Mouse (Mus musculus): ENCODE measurements around the gene Vash2. TPM values are rescaled to one million over a fixed set of nuclear protein-coding genes. Genes with fewer than 3 reads are reported as not detected.
A peak's percentile ranks its signal among the peaks of the same experiment; 100 is the strongest.

Gene Vash2
- polyA plus RNA-seq, 1 experiment from 2014 or later, result 50.6 TPM

- no peaks in the 10 kb centered on the region for H3K9me3 ChIP-seq (replicated peaks; ENCODE audit: control insufficient read depth, low read length)
- H3K4me3 ChIP-seq (ENCODE audit: low read length), result no peak overlapping the region
- no peaks in the 10 kb centered on the region for H3K4me1 ChIP-seq (ENCODE audit: control insufficient read depth, insufficient read depth, low read length)
- 68% methylated on average over 8 of the region's 8 CpGs for WGBS
- H3K27me3 ChIP-seq (ENCODE audit: control insufficient read depth, insufficient read depth, low read length), result no peaks in the 10 kb centered on the region
- H3K9ac ChIP-seq (ENCODE audit: low read length), result no peak overlapping the region
- ATAC-seq (replicated peaks; ENCODE audit: extremely low read depth, insufficient read depth, low FRiP score), result no peak
- H3K27ac ChIP-seq (ENCODE audit: low read length), result no peak overlapping the region
- H3K4me2 ChIP-seq (ENCODE audit: low read depth, low read length), result no peak overlapping the region
- H3K36me3 ChIP-seq (ENCODE audit: control insufficient read depth, insufficient read depth), result no peaks in the 10 kb centered on the region
These were observed 59.2 kb downstream of the Vash2 start for GRCm38 (mm10) chr1:190919725-190920469.

- no peaks in the 10 kb centered on the region for H3K27me3 ChIP-seq (ENCODE audit: control insufficient read depth, insufficient read depth, low read length)
- 36% methylated on average over 7 of the region's 7 CpGs for WGBS
- H3K27ac ChIP-seq (ENCODE audit: low read length), result no peak overlapping the region
- H3K36me3 ChIP-seq (ENCODE audit: control insufficient read depth, insufficient read depth), result no peaks in the 10 kb centered on the region
- H3K4me1 ChIP-seq (ENCODE audit: control insufficient read depth, insufficient read depth, low read length), result no peaks in the 10 kb centered on the region
- no peak overlapping the region for H3K4me2 ChIP-seq (ENCODE audit: low read depth, low read length)
- no peaks in the 10 kb centered on the region for H3K9me3 ChIP-seq (replicated peaks; ENCODE audit: control insufficient read depth, low read length)
- ATAC-seq (replicated peaks; ENCODE audit: extremely low read depth, insufficient read depth, low FRiP score), result no peak
- H3K9ac ChIP-seq (ENCODE audit: low read length), result no peak overlapping the region
- H3K4me3 ChIP-seq (ENCODE audit: low read length), result no peak overlapping the region
These were observed 60.2 kb downstream of the Vash2 start for GRCm38 (mm10) chr1:190918938-190919337.

DNA sequence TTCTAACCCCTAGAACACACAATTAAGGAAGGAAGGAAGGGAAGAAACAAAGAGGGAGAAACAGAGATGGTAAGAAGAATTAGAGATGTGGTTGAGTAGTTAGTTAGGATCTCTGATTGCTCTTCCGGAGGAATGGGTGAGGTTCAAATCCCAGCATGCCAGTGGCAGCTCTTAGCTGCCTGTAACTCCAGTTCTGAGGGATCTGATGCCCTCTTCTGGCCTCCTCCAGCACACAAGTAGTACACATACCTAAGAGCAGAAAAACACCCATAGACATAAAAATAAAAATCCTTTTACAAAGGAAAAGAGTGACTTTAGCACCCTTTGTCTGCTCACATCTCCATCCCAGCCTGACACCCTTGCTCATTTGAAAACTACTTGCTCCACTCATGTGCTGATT is 66.5 kb downstream of the Vash2 start:
- Histone ChIP-seq H3K4me2 (ENCODE audit: low read depth, low read length) (no peak overlapping the region), H3K9me3 (replicated peaks; ENCODE audit: control insufficient read depth, low read length) (no peaks in the 10 kb centered on the region), H3K4me3 (ENCODE audit: low read length) (no peak overlapping the region), H3K27me3 (ENCODE audit: control insufficient read depth, insufficient read depth, low read length) (no peaks in the 10 kb centered on the region), H3K9ac (ENCODE audit: low read length) (no peak overlapping the region), H3K27ac (ENCODE audit: low read length) (no peak overlapping the region), H3K36me3 (ENCODE audit: control insufficient read depth, insufficient read depth) (no peaks in the 10 kb centered on the region), H3K4me1 (ENCODE audit: control insufficient read depth, insufficient read depth, low read length) (peaks cover 10% of the 10 kb centered on the region; the same call in 1 of the 2 replicates)
- 52% methylated on average over 1 of the region's 1 CpGs for WGBS
- ATAC-seq (replicated peaks; ENCODE audit: extremely low read depth, insufficient read depth, low FRiP score), result no peak

GRCm38 (mm10) chr1:190911415-190912123 is 67.5 kb downstream of the Vash2 start, which contains the start of gene Rps6kc1:
Rps6kc1 (minus strand) TSS chr1:190911770.
- peak within 1 kb of the TSS; percentile 96 for H3K4me2 ChIP-seq (ENCODE audit: low read depth, low read length)
- H3K27ac ChIP-seq (ENCODE audit: low read length), result no peak within 1 kb of the TSS
- no peaks in the 10 kb centered on the region for H3K36me3 ChIP-seq (ENCODE audit: control insufficient read depth, insufficient read depth)
- H3K4me3 ChIP-seq (ENCODE audit: low read length), result peak within 1 kb of the TSS; percentile 85
- peaks cover 10% of the 10 kb centered on the region; the same call in 1 of the 2 replicates for H3K4me1 ChIP-seq (ENCODE audit: control insufficient read depth, insufficient read depth, low read length)
- no peaks in the 10 kb centered on the region for H3K27me3 ChIP-seq (ENCODE audit: control insufficient read depth, insufficient read depth, low read length)
- H3K9me3 ChIP-seq (replicated peaks; ENCODE audit: control insufficient read depth, low read length), result no peaks in the 10 kb centered on the region
- H3K9ac ChIP-seq (ENCODE audit: low read length), result peak within 1 kb of the TSS; percentile 94
- ATAC-seq (replicated peaks; ENCODE audit: extremely low read depth, insufficient read depth, low FRiP score), result peak; percentile 89
- WGBS, result under 1% methylated on average over 47 of the region's 47 CpGs

DNA sequence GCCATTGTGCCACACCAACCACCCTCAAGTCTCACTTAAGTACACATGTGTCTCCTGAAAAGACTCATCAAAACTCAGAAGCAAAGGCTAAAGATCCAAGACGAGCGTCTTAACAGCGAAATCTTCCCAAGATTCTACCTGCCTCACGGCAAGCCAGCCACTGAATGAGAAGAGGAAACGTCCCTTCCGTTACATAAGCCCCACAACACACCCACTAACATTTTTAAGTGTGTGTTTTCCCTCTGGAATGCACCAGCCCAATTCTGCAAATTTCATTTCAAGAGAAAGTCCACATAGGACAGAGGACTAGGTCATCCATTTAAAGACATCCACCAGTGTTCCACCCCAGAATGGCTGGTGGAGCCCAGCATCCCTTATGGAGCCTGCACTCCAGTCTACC is 68.3 kb downstream of the Vash2 start:
- 74% methylated on average over 6 of the region's 6 CpGs for WGBS
- peak overlapping the region; percentile 85 for H3K4me3 ChIP-seq (ENCODE audit: low read length)
- no peaks in the 10 kb centered on the region for H3K36me3 ChIP-seq (ENCODE audit: control insufficient read depth, insufficient read depth)
- peak overlapping the region; percentile 96 for H3K4me2 ChIP-seq (ENCODE audit: low read depth, low read length)
- H3K9ac ChIP-seq (ENCODE audit: low read length), result peak overlapping the region; percentile 94
- 0 out of 2 replicates have a peak, but pooled peaks have one; percentile 19 for ATAC-seq (replicated peaks; ENCODE audit: extremely low read depth, insufficient read depth, low FRiP score)
- no peak overlapping the region for H3K27ac ChIP-seq (ENCODE audit: low read length)
- H3K27me3 ChIP-seq (ENCODE audit: control insufficient read depth, insufficient read depth, low read length), result no peaks in the 10 kb centered on the region
- H3K9me3 ChIP-seq (replicated peaks; ENCODE audit: control insufficient read depth, low read length), result no peaks in the 10 kb centered on the region
- peaks cover 10% of the 10 kb centered on the region; the same call in 1 of the 2 replicates for H3K4me1 ChIP-seq (ENCODE audit: control insufficient read depth, insufficient read depth, low read length)

DNA sequence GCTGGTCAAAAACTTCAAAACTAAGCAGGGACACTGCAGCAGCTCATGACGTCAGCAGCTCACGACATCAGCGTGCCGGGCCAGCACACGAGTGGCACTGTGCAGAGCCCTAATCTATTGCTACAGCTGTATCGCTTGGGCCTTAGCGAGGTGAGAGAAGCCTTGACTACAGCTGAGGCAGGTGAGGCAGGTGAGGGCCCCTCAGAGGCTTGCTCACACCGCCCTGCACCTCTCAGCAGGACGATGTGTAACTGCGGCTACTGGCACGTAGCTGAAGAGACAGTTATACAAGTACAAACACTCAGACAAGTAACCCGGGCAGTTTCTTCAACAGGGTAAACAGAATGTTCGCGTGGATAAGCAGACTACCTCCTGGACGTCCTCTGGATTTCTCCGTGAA is 74.4 kb downstream of the Vash2 start:
- Histone ChIP-seq H3K36me3 (ENCODE audit: control insufficient read depth, insufficient read depth) (peaks cover 11% of the 10 kb centered on the region), H3K4me2 (ENCODE audit: low read depth, low read length) (no peak overlapping the region), H3K27ac (ENCODE audit: low read length) (no peak overlapping the region), H3K4me1 (ENCODE audit: control insufficient read depth, insufficient read depth, low read length) (peaks cover 5% of the 10 kb centered on the region; the same call in 1 of the 2 replicates), H3K27me3 (ENCODE audit: control insufficient read depth, insufficient read depth, low read length) (no peaks in the 10 kb centered on the region), H3K9ac (ENCODE audit: low read length) (no peak overlapping the region), H3K4me3 (ENCODE audit: low read length) (no peak overlapping the region), H3K9me3 (replicated peaks; ENCODE audit: control insufficient read depth, low read length) (no peaks in the 10 kb centered on the region)
- WGBS, result 84% methylated on average over 16 of the region's 16 CpGs
- no peak for ATAC-seq (replicated peaks; ENCODE audit: extremely low read depth, insufficient read depth, low FRiP score)

DNA sequence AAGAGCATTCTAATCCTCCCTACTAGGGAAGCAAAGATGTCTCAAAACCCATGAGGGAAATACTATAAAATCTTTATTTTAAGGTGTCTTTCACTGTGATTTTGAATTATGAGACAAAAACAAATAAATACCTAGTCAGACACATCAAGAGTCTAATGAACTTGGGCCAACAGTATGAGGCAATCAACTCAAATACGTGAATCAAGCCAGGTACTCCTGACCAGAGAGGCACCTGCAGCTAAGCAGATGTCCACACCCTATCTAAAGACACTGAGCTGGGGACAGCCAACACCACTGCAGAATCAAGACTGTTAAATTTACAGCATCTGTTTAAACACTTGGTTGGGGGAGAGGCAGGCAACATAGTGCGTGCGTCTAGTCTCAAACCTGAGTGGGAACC is 75.0 kb downstream of the Vash2 start:
- Histone ChIP-seq H3K36me3 (ENCODE audit: control insufficient read depth, insufficient read depth) (peaks cover 11% of the 10 kb centered on the region), H3K27me3 (ENCODE audit: control insufficient read depth, insufficient read depth, low read length) (no peaks in the 10 kb centered on the region), H3K9me3 (replicated peaks; ENCODE audit: control insufficient read depth, low read length) (no peaks in the 10 kb centered on the region), H3K4me3 (ENCODE audit: low read length) (no peak overlapping the region), H3K27ac (ENCODE audit: low read length) (no peak overlapping the region), H3K4me1 (ENCODE audit: control insufficient read depth, insufficient read depth, low read length) (peaks cover 9% of the 10 kb centered on the region; the same call in 1 of the 2 replicates), H3K4me2 (ENCODE audit: low read depth, low read length) (no peak overlapping the region), H3K9ac (ENCODE audit: low read length) (no peak overlapping the region)
- 89% methylated on average over 3 of the region's 3 CpGs for WGBS
- no peak for ATAC-seq (replicated peaks; ENCODE audit: extremely low read depth, insufficient read depth, low FRiP score)

- ATAC-seq (replicated peaks; ENCODE audit: extremely low read depth, insufficient read depth, low FRiP score), result no peak
- 43% methylated on average over 2 of the region's 2 CpGs for WGBS
These were observed 78.0 kb downstream of the Vash2 start for GRCm38 (mm10) chr1:190901082-190901481.

More at GRCm38 (mm10) chr1:190901082-190901481, 78.0 kb downstream of the Vash2 start:
- Histone ChIP-seq H3K4me2 (ENCODE audit: low read depth, low read length) (no peak overlapping the region), H3K36me3 (ENCODE audit: control insufficient read depth, insufficient read depth) (peaks cover 20% of the 10 kb centered on the region), H3K27ac (ENCODE audit: low read length) (no peak overlapping the region), H3K4me3 (ENCODE audit: low read length) (no peak overlapping the region), H3K9me3 (replicated peaks; ENCODE audit: control insufficient read depth, low read length) (no peaks in the 10 kb centered on the region), H3K27me3 (ENCODE audit: control insufficient read depth, insufficient read depth, low read length) (no peaks in the 10 kb centered on the region), H3K9ac (ENCODE audit: low read length) (no peak overlapping the region), H3K4me1 (ENCODE audit: control insufficient read depth, insufficient read depth, low read length) (peaks cover 9% of the 10 kb centered on the region; the same call in 1 of the 2 replicates)
